Mouse (Mus musculus) layer of hippocampus, adult 2 months (tissue): ENCODE measurements around the gene Ldlrad3. TPM values are rescaled to one million over a fixed set of nuclear protein-coding genes. Genes with fewer than 3 reads are reported as not detected.

Source experiments
- DNase-seq, 2 experiments: peaks; one replicate each; pipeline ENCODE4 v3.0.0; 2022; ENCODE audit warnings: low spot score in 2 of 2
- H3K27ac ChIP-seq: fragments of 200-600 bp; 2 replicates; pipeline ENCODE4 v1.8.1; 2022
- H3K4me3 ChIP-seq: fragments of 200-600 bp; 2 replicates; pipeline ENCODE4 v1.8.1; 2022; ENCODE audit warnings: mild to moderate bottlenecking
- CTCF ChIP-seq: fragments of 200-600 bp; conservative IDR thresholded peaks from 2 replicates; pipeline ENCODE4 v1.8.1; 2022; ENCODE audit warnings: antibody characterized with exemption, mild to moderate bottlenecking, moderate library complexity
- long read RNA-seq, 2 experiments: library from polyadenylated mRNA; stranded (forward); transcript quantifications; one replicate each; pipeline ENCODE4 v2.0.0; 2021; ENCODE audit warnings: borderline mapping rate in 2 of 2
- total RNA-seq, 2 experiments: library from RNA; stranded (reverse); gene quantifications; 2 replicates each; pipeline ENCODE4 v1.2.3; 2021

Ldlrad3 gene
- 10 to 100 TPM in 1 of 2 experiments, 1 to 10 TPM in 1; 9.3 to 11.2 TPM for total RNA-seq
- long read RNA-seq, experiment 1, transcript Ldlrad3-201 (6 exons, 3,833 nt) = major isoform, 9 of 13 reads
- long read RNA-seq, experiment 1, partial matches to known transcripts = 1 of 13 reads
- long read RNA-seq, experiment 1, other reads (novel, unspliced or antisense) = 3 of 13 reads
- long read RNA-seq, experiment 2, transcript Ldlrad3-201 (6 exons, 3,833 nt) = major isoform, 9 of 17 reads
- long read RNA-seq, experiment 2, partial matches to known transcripts = 4 of 17 reads
- long read RNA-seq, experiment 2, other reads (novel, unspliced or antisense) = 4 of 17 reads

- no peak for TF ChIP-seq CTCF
- DNase-seq = peak; percentile 76 to 79
- Histone ChIP-seq H3K4me3 (peak within 1 kb of the TSS; percentile 79), H3K27ac (peak within 1 kb of the TSS; percentile 94)
Observed at GRCm38 (mm10) chr2:102185951-102186561, at the start of gene Ldlrad3. Ldlrad3 (minus strand) TSS chr2:102186385.

- Histone ChIP-seq H3K4me3 (no peak overlapping the region), H3K27ac (no peak overlapping the region)
- DNase-seq = no peak
- no peak for TF ChIP-seq CTCF
Observed at GRCm38 (mm10) chr2:102231470-102231869, 45.3 kb upstream of the Ldlrad3 start.

- no peak for DNase-seq
- no peak overlapping the region for H3K4me3 ChIP-seq
- no peak overlapping the region for H3K27ac ChIP-seq
- no peak for TF ChIP-seq CTCF
Observed at GRCm38 (mm10) chr2:102229126-102229525, 42.9 kb upstream of the Ldlrad3 start.

- no peak overlapping the region for H3K27ac ChIP-seq
- DNase-seq = no peak
- TF ChIP-seq CTCF = no peak
- no peak overlapping the region for H3K4me3 ChIP-seq
Observed at GRCm38 (mm10) chr2:102228331-102228730, 42.1 kb upstream of the Ldlrad3 start.

GRCm38 (mm10) chr2:102227839-102228238 is 41.7 kb upstream of the Ldlrad3 start:
- H3K27ac ChIP-seq = no peak overlapping the region
- no peak for TF ChIP-seq CTCF
- H3K4me3 ChIP-seq = no peak overlapping the region
- DNase-seq = no peak

- no peak for TF ChIP-seq CTCF
- H3K4me3 ChIP-seq = no peak overlapping the region
- no peak for DNase-seq
Observed at GRCm38 (mm10) chr2:102226274-102226673, 40.1 kb upstream of the Ldlrad3 start.

GRCm38 (mm10) chr2:102223355-102224128 is 37.4 kb upstream of the Ldlrad3 start:
- no peak for TF ChIP-seq CTCF
- H3K27ac ChIP-seq = peak overlapping the region; percentile 81
- DNase-seq = peak in 1 of 2 experiments; percentile 11
- H3K4me3 ChIP-seq = no peak overlapping the region

More at GRCm38 (mm10) chr2:102226274-102226673, 40.1 kb upstream of the Ldlrad3 start:
- H3K27ac ChIP-seq = no peak overlapping the region

GRCm38 (mm10) chr2:102222749-102223148 is 36.6 kb upstream of the Ldlrad3 start:
- TF ChIP-seq CTCF = no peak
- no peak for DNase-seq
- H3K27ac ChIP-seq = no peak overlapping the region
- no peak overlapping the region for H3K4me3 ChIP-seq

GRCm38 (mm10) chr2:102216817-102217216 is 30.6 kb upstream of the Ldlrad3 start:
- Histone ChIP-seq H3K4me3 (no peak overlapping the region), H3K27ac (no peak overlapping the region)
- TF ChIP-seq CTCF = no peak
- DNase-seq = no peak

GRCm38 (mm10) chr2:102212096-102212495 is 25.9 kb upstream of the Ldlrad3 start:
- H3K4me3 ChIP-seq = no peak overlapping the region
- DNase-seq = no peak
- no peak for TF ChIP-seq CTCF
- no peak overlapping the region for H3K27ac ChIP-seq

- H3K27ac ChIP-seq = peak overlapping the region; percentile 24; the same call in 1 of the 2 replicates
- H3K4me3 ChIP-seq = peak overlapping the region; percentile 11; the same call in 1 of the 2 replicates
- no peak for DNase-seq
- no peak for TF ChIP-seq CTCF
Observed at GRCm38 (mm10) chr2:102205672-102206399, 19.7 kb upstream of the Ldlrad3 start.

GRCm38 (mm10) chr2:102203478-102203877 is 17.3 kb upstream of the Ldlrad3 start:
- H3K27ac ChIP-seq = no peak overlapping the region
- TF ChIP-seq CTCF = no peak
- no peak overlapping the region for H3K4me3 ChIP-seq
- no peak for DNase-seq
